Mouse (Mus musculus) forebrain, embryonic 11.5 days (tissue): ENCODE data around the gene Slc26a3. TPM values are rescaled to one million over a fixed set of nuclear protein-coding genes. Genes with fewer than 3 reads are reported as not detected.

Experiments used
- ATAC-seq: fragments of 200-750 bp; cut with Nextera tagmentation; replicated peaks from 2 replicates; pipeline ENCODE4 v1.8.0; 2017; ENCODE audit warnings: moderate TSS enrichment; ENCODE audit not compliant: low FRiP score
- DNase-seq: peaks from one replicate; pipeline ENCODE4 v3.0.0-alpha.2; 2017; ENCODE audit warnings: low spot score
- H3K27ac ChIP-seq: fragments of 300-500 bp; sonication (generic); 2 replicates; pipeline ENCODE4 v1.5.1; 2014; ENCODE audit warnings: low read depth, low read length
- H3K27me3 ChIP-seq: fragments of 300-500 bp; sonication (generic); 2 replicates; pipeline ENCODE4 v1.6.1; 2014; ENCODE audit warnings: mild to moderate bottlenecking, low read length, mixed read lengths; ENCODE audit not compliant: control insufficient read depth, insufficient read depth
- H3K36me3 ChIP-seq: fragments of 300-500 bp; sonication (generic); 2 replicates; pipeline ENCODE4 v1.6.1; 2014; ENCODE audit warnings: mild to moderate bottlenecking, low read length, moderate library complexity, mixed read lengths; ENCODE audit not compliant: control insufficient read depth, insufficient read depth
- H3K4me1 ChIP-seq: fragments of 300-500 bp; sonication (generic); replicated peaks from 2 replicates; pipeline ENCODE4 v1.6.1; 2014; ENCODE audit warnings: low read length, mixed read lengths; ENCODE audit not compliant: control insufficient read depth, insufficient read depth
- H3K4me2 ChIP-seq: fragments of 300-500 bp; sonication (generic); 2 replicates; pipeline ENCODE4 v1.6.1; 2014; ENCODE audit warnings: low read depth, mild to moderate bottlenecking, low read length, moderate library complexity, mixed read lengths; ENCODE audit not compliant: severe bottlenecking
- H3K4me3 ChIP-seq: fragments of 300-500 bp; sonication (generic); 2 replicates; pipeline ENCODE4 v1.5.1; 2014; ENCODE audit warnings: low read depth, low read length
- H3K9ac ChIP-seq: fragments of 300-500 bp; sonication (generic); 2 replicates; pipeline ENCODE4 v1.6.1; 2014; ENCODE audit warnings: low read length
- H3K9me3 ChIP-seq: fragments of 300-500 bp; sonication (generic); 2 replicates; pipeline ENCODE4 v1.6.1; 2016; ENCODE audit warnings: low read length, mixed read lengths; ENCODE audit not compliant: control insufficient read depth
- WGBS: fragments of 180-500 bp; shearing (Covaris S2); extraction: QIAGEN DNeasy Blood & Tissue Kit; methylation state at CpG from one replicate; pipeline ENCODE4 v1.1.7; 2014; 5-methylcytosine and 5-hydroxymethylcytosine counted together
- polyA plus RNA-seq: library from polyadenylated mRNA; unstranded; fragments of >200 nt; fragmentation: Nextera tagmentation; extraction: Ambion mirVana; gene quantifications from 2 replicates; pipeline ENCODE4 v1.2.1, GENCODE M21; 2014

Gene Slc26a3
- polyA plus RNA-seq, 1 experiment from 2014 or later = not detected

DNA sequence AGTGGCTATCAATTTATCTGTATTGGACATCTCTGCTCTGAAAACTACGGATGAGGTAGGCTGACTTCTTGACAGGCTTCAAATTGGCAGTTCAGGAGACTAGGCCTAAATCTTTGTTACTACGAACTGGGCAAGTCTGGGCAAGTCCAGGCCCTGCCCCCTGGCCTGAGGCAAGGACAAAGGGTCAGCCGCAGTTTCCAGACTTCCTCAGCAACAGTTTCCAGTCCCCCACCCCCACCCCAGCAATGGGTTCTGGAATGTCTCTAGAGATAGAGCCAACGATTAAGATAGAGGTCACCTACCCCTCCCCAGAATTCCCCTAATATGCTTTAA, 15.4 kb upstream of the Slc26a3 start:
- Histone ChIP-seq H3K9ac (no peak overlapping the region), H3K9me3 (no peaks in the 10 kb centered on the region), H3K4me2 (no peak overlapping the region), H3K36me3 (no peaks in the 10 kb centered on the region), H3K27ac (no peak overlapping the region), H3K27me3 (no peaks in the 10 kb centered on the region), H3K4me3 (no peak overlapping the region), H3K4me1 (no peaks in the 10 kb centered on the region)
- WGBS = 71% methylated on average over 4 of the region's 4 CpGs
- no peak for DNase-seq
- ATAC-seq = 0 out of 2 replicates have a peak, but pooled peaks have one; percentile 29

GRCm38 (mm10) chr12:31376326-31376950, 14.2 kb upstream of the Slc26a3 start:
- WGBS = 14% methylated on average over 13 of the region's 13 CpGs
- Histone ChIP-seq H3K27ac (no peak overlapping the region), H3K9ac (peak overlapping the region; percentile 39; the same call in 1 of the 2 replicates), H3K4me2 (peak overlapping the region; percentile 47), H3K27me3 (no peaks in the 10 kb centered on the region), H3K36me3 (no peaks in the 10 kb centered on the region), H3K4me3 (peak overlapping the region; percentile 19; the same call in 1 of the 2 replicates), H3K4me1 (no peaks in the 10 kb centered on the region), H3K9me3 (no peaks in the 10 kb centered on the region)
- peak; percentile 62 for DNase-seq
- ATAC-seq = peak; percentile 47; the same call in 1 of the 2 replicates

DNA sequence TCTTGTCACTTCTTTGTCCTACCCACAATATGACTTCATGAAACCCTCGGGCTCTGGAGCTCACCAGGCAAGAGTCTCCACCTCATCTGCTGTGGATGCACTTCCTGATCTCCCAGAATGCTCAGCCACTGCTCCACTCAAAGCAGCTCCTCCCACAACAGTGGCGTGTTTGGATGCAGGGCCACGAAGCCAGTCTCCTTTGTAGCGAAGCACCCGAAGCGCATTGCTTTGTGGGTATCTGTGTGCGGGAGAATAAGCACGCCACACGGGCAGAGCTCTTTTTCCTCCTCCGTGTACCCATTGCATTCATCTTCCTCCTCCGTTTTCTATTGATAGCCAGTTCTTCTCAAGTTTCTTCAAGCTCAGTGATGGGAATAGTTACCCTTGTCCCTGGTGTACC, 13.4 kb upstream of the Slc26a3 start:
- H3K27ac ChIP-seq = no peak overlapping the region
- no peak overlapping the region for H3K4me2 ChIP-seq
- no peaks in the 10 kb centered on the region for H3K9me3 ChIP-seq
- H3K36me3 ChIP-seq = no peaks in the 10 kb centered on the region
- no peak overlapping the region for H3K9ac ChIP-seq
- WGBS = 85% methylated on average over 11 of the region's 11 CpGs
- no peaks in the 10 kb centered on the region for H3K4me1 ChIP-seq
- DNase-seq (no peak), ATAC-seq (no peak)
- no peaks in the 10 kb centered on the region for H3K27me3 ChIP-seq
- H3K4me3 ChIP-seq = no peak overlapping the region

DNA sequence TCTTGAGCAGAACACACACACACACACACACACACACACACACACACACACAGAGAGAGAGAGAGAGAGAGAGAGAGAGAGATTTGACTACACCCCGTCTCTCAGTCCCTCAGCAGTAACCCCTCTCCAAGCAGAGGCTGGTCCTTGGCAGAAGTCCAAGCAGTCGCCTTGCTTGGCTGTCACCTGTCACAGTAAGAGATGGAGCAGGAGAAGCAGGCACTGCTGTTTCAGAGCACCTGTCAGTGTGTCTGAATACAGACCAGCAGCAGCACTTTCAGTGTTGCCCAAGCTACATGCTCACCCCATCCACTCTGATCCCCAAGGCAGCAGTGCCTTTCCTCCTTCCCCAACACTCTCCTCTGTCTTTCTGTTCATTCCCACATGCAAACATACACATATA, 9.8 kb upstream of the Slc26a3 start:
- DNase-seq = no peak
- H3K27ac ChIP-seq = no peak overlapping the region
- H3K36me3 ChIP-seq = no peaks in the 10 kb centered on the region
- ATAC-seq = no peak
- no peak overlapping the region for H3K9ac ChIP-seq
- H3K27me3 ChIP-seq = no peaks in the 10 kb centered on the region
- H3K9me3 ChIP-seq = no peaks in the 10 kb centered on the region
- no peak overlapping the region for H3K4me3 ChIP-seq
- H3K4me2 ChIP-seq = no peak overlapping the region
- no peaks in the 10 kb centered on the region for H3K4me1 ChIP-seq
- 35% methylated on average over 2 of the region's 2 CpGs for WGBS

DNA sequence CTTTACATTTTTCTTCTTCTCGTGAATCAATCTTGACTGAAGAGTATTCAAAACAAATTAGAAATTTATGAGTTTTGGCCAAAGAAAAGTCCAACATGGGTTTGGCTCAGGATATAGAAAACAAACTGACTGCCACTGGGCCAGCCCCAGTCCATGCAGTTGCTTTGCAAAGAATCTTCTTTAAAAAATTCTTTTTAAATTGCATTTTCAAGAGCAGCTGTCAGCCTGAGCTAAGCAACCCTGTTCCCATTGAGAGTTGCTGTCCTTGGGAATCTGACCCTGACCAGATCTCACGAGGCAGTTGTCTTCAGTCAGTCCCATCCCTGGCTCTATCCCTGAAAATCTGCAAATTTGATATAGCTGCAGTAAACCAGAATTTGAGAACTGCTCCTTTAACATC, 8.2 kb upstream of the Slc26a3 start:
- H3K9ac ChIP-seq = no peak overlapping the region
- no peaks in the 10 kb centered on the region for H3K9me3 ChIP-seq
- WGBS = 81% methylated on average over 2 of the region's 2 CpGs
- ATAC-seq (no peak), DNase-seq (no peak)
- no peak overlapping the region for H3K4me2 ChIP-seq
- H3K27ac ChIP-seq = no peak overlapping the region
- H3K27me3 ChIP-seq = no peaks in the 10 kb centered on the region
- no peak overlapping the region for H3K4me3 ChIP-seq
- no peaks in the 10 kb centered on the region for H3K36me3 ChIP-seq
- H3K4me1 ChIP-seq = no peaks in the 10 kb centered on the region

DNA sequence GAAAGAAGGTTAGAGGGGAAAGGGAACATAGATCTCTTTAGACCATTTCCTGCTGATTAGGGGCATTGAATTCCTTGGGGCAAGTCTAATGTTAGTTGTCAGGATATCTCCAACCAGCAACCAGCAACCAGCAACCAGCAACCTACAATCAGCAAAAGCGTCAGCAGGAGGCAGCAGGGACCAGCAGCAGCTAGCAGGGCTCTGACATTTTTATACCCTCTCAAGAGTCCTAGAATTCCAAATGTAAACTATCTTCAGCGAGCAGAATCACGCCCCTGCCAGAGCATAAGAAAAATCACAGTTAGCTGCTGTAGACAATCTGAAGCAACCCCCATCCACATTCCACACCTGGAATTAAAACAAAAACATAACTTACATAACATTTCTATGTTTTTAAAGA, 3.4 kb upstream of the Slc26a3 start:
- WGBS = 70% methylated on average over 3 of the region's 3 CpGs

DNA sequence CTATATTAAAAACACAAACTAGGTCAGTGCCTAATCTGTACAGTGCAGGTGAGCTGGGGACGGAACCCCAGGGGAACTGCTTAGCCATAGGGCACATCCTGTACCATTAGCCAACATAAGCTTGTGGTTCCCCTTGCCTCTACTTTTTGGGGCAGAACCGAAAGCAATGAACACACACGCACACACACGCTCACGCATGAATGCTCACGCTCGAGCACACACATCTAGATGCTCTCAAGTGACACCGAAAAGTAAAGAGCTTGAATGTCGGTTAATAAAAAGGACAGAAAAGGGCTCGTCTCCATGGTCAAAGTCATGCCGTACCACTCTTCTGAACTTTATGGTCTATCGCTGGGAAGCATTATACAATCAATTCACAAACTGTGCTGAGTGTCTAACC, 1.0 kb downstream of the Slc26a3 start:
- Histone ChIP-seq H3K27me3 (no peaks in the 10 kb centered on the region), H3K4me1 (no peaks in the 10 kb centered on the region)
- WGBS = 92% methylated on average over 12 of the region's 12 CpGs

More for the DNA sequence above, 3.4 kb upstream of the Slc26a3 start:
- H3K27ac ChIP-seq = no peak overlapping the region
- DNase-seq (no peak), ATAC-seq (no peak)
- no peaks in the 10 kb centered on the region for H3K27me3 ChIP-seq
- H3K36me3 ChIP-seq = no peaks in the 10 kb centered on the region
- H3K4me3 ChIP-seq = no peak overlapping the region
- no peaks in the 10 kb centered on the region for H3K4me1 ChIP-seq
- no peaks in the 10 kb centered on the region for H3K9me3 ChIP-seq
- H3K4me2 ChIP-seq = no peak overlapping the region
- no peak overlapping the region for H3K9ac ChIP-seq

GRCm38 (mm10) chr12:31395895-31396294, 5.2 kb downstream of the Slc26a3 start:
- Histone ChIP-seq H3K9me3 (no peaks in the 10 kb centered on the region), H3K4me1 (no peaks in the 10 kb centered on the region), H3K27me3 (no peaks in the 10 kb centered on the region), H3K27ac (no peak overlapping the region), H3K4me3 (no peak overlapping the region), H3K36me3 (no peaks in the 10 kb centered on the region), H3K9ac (no peak overlapping the region), H3K4me2 (no peak overlapping the region)
- ATAC-seq (no peak), DNase-seq (no peak)
- 93% methylated on average over 1 of the region's 1 CpGs for WGBS

More for the DNA sequence above, 1.0 kb downstream of the Slc26a3 start:
- no peak for ATAC-seq
- Histone ChIP-seq H3K4me3 (no peak overlapping the region), H3K4me2 (no peak overlapping the region), H3K27ac (no peak overlapping the region), H3K36me3 (no peaks in the 10 kb centered on the region), H3K9me3 (no peaks in the 10 kb centered on the region), H3K9ac (no peak overlapping the region)
- no peak for DNase-seq

GRCm38 (mm10) chr12:31397709-31398108, 7.0 kb downstream of the Slc26a3 start:
- H3K36me3 ChIP-seq = no peaks in the 10 kb centered on the region
- WGBS = 91% methylated on average over 4 of the region's 4 CpGs
- DNase-seq = no peak
- no peak overlapping the region for H3K27ac ChIP-seq
- no peak overlapping the region for H3K4me2 ChIP-seq
- H3K9ac ChIP-seq = no peak overlapping the region
- no peak overlapping the region for H3K4me3 ChIP-seq
- no peaks in the 10 kb centered on the region for H3K4me1 ChIP-seq
- no peaks in the 10 kb centered on the region for H3K27me3 ChIP-seq
- ATAC-seq = no peak
- H3K9me3 ChIP-seq = no peaks in the 10 kb centered on the region
